Mouse (Mus musculus) thymus, postnatal 25 days (tissue): ENCODE measurements around the gene Srgap2.
A peak's percentile ranks its signal among the peaks of the same experiment; 100 is the strongest.

Experiments
- DNase-seq: peaks from one replicate; pipeline ENCODE4 v3.0.0; 2022

Srgap2 gene

DNA sequence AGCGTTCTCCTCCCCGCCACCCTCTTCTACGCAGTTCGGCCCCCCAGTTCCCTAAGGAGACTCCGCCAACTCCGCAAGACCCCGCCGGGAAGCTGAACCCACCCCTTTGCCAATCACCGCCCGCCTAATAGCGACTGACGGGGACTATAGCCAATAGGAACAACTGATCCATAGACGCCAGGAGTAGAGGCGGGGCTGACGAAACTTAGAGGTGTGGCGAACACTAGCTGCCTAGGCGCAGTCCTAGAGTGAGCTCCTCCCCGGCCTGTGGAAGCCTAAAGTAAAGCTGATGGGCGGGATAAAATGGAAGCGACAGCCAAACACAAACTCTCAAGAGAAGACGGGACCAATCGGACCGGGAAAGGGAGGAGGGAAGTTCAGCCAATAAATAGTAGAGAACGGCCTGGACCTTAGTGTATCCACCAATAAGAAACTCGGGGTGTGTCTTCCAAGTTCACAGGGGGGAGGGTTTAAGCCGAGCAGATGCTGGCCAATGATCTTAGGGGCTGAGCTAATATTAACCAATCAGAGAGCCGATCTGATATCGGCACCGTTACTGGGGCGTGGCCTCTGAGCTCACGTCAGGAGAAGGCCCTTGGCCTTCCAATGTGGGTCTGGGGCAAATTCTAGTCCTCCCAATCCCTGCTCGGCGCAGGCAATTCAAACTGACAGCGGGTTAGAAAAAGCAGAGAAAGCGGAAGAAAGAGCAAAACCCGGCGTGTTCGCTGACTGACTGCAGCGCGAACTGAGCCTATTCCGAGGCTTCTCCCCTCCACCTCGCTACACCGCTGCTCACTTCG is at the start of gene Srgap2, which contains the start of gene Fam72a:
Gene Srgap2, minus strand, starts transcription at position 72 of the 800 bp plus-strand sequence.
Gene Fam72a, plus strand, starts transcription at position 623 of the 800 bp plus-strand sequence.
- peak; percentile 95 for DNase-seq

DNA sequence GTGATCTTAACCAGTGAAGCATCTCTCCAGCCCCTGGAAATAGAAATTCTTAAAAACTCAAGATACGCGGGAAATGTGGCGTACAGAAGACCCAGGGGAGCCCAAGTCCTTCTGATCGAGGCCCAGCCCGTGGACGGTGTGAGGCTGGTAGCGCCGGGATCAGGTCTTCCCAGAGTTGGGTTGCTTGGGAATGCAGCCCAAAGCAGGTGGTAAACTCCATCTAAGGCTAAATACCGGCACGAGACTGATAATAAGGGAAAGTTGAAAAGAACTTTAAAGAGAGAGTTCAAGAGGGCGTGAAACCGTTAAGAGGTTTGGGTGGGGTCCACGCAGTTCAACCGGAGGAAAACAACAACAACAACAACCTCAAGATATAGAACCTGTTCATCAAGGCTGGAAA is 46.6 kb upstream of the Srgap2 start:
- no peak for DNase-seq

DNA sequence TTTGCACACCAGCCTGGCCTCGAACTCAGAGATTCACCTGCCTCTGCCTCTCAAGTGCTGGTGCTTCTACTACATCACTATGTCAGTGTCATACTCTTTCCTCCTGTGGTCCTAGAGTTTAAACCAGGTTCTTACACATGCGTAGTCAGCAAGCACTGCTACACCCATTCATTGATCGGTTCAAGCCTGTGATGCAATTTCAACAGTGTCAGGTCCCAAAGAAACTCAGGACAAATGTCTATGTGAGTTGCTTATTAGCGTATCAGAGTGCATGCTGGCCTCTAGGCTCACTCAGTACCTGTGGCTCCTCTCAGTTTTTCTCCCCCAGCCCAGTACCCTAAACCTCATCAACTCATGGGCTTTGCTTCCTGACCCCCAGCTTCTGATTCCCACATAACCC is 43.2 kb upstream of the Srgap2 start:
- no peak for DNase-seq

DNA sequence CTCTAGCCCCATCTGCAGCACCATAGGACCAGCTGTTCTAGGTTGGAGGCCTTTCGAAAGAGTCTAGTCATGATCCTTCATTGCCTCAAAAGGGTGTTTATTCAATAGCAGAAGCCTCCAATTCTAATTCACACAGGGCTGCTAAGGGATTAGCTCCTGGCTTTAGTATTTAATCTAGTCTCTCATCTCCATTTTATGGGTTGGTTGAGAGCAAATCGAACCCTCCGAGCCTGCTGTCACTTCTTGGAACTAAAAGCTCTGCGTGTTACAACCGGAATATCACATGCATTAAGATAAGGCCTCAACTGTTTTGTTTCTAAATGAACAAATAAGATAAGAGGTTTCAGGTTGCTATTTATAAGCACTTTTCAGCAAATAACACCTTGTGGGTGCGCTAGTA is 42.6 kb upstream of the Srgap2 start:
- no peak for DNase-seq

DNA sequence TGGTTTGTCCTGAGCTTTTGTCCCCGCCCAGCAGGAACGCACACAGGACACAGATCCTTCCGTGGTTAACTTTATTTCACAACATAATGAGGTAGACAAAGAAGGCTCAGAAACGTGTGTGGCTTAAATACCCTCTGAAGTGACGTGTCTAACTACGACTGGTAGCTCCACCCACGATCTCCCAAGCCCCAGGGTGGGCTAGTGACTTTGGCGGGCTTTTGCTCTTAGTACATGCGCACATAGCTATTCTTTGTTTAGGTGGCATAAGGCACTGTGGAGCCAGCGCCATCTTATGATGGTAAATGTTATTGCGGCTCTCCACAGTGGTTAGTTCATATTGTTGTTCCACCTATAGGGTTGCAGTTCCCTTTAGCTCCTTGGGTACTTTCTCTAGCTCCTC is 38.9 kb upstream of the Srgap2 start:
- DNase-seq: peak; percentile 73

DNA sequence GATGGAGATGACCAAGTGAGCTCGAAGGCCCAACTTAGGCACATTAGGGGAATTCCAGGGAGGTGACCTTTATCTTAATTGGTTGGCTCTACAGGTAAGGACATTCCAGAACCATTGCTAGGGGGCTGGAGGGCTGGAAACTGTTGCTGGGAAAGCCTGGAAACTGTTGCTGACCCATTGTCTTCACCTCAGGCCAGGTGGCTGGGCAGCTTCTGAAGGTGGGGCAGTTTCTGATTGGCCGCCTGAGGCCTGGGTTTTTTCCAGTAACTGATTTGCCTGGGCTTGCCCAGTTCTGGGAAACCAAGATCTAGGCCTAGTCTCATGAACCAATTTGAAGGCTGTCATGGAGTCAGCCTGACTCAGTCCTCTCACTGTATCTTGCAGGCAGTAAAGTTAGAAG is 34.9 kb upstream of the Srgap2 start:
- DNase-seq: no peak

DNA sequence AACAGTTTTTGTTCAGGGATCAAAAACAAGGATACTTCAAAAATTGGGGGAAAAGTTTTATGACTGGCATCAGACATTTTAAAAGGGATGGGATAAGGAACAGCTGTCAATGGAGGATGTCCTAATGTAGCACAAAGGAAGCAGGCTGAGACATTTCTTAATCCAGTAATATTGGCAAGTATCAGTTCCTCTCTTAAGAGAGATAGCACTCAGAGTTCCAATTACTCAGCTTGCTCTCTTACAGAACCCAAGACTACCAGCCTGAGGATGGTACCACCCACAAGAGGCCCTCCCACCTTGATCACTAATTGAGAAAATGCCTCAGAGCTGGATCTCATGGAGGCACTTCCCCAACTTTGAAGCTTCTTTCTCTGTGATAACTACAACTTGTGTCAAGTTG is 33.3 kb upstream of the Srgap2 start:
- no peak for DNase-seq

DNA sequence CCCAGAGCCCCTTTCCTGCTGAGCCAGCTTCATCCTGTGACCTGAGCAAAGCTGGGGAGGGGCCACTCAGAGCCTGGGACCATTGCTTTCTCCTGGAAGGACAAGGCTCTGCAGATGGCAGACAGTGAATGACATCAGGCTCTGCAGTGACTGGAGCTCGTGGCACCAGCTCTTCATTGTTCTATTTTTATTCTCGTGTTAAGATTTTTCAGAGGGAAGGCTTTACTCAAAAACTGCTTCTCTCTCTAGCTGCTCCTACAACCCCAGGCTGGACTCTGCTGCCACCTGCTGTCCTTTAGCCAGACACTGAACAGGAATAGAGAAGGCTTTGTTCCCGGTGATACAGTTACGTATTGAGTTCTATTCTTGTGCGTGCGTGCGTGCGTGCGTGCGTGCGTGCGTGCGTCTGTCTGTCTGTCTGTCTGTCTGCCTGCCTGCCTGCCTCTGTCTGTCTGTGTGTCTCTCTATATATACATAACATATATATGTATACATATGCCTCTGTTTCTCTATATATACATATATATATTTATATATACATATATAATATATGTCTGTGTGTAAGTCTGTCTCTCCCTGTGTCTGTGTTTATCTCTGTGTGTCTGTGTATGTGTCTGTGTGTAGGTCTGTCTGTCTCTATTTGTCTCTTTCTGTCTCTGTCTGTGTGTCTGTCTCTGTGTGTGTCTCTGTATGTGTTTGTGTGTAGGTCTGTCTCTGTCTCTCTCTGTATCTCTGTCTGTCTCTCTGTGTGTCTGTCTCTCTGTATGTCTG is 28.1 kb upstream of the Srgap2 start:
- peak; percentile 81 for DNase-seq

DNA sequence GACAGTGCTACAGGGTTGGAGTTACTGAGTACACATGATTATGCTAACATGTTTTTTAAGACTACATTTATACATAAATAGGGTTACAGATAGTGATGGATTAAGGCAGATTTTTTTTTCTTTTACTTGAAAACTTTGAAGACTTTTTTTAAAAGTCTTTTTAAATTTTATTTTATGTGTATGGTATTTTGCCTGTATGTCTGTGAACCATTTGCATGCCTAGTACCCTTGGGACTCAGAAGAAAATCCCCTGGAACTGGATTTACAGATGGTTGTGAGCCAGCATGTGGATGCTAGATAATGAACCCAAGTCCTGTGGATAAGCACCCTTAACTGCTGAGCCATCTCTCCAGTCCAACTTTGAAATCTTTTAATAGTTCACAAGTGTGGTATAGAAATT is 26.3 kb upstream of the Srgap2 start:
- DNase-seq: no peak

DNA sequence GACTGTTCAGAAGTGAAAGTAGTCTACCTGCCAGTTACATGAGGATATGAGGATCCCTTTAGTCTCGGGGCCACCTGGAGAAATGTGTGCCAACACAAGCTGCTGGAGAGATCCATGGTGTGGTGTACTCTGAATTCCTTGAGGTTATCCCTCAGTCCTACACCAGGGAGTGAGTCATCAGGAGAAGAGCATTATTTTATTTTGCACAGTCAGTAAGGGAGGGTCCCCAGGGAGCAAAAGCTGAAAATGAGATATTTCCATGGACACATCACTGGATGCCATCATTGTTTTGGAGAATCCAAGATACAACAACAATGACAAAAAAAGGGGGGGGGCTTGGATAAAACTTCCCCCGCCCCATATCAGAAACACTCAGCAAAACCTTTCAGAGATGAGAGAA is 24.8 kb upstream of the Srgap2 start:
- DNase-seq: no peak

DNA sequence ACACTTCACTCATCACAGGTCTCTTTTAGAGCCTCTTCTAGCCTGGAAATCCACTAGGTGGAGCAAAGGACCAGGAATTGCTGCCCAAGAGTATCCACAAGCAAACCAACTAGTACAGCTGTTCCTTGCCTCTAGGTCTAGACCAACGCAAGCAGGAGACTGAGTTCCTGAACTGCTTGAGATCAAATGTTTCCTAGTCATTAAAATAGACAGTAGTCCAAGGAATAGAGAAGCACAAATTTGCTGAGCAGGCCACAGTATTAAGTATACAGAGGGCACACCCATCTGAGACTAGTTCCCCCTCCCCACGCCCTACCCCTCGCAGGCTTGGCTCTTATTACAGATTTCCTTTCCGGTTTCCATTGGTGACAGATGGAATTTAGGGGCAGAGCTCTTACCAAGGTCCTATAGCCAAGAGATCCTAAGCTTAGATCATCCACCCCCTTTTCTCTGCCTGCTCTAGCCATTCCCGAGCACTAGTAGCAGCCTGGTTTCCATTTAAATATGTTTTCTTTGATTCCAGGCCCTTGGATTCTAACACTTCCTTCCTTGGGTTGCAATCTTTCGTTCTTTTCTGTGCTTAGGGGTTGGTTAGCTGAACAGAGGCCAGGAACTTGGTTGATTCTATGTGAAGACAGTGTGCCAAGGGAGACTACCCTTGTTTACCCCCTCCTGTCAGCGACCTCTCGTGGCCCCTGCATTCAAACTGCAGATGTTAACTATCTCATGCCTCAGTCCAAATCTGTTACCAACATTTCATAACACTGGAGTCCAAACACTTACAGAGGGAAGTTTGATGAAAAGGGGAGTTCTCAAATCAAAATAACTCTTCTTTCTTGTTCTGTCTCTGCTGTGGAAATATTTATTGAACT is 21.6 kb upstream of the Srgap2 start:
- DNase-seq: peak; percentile 13

DNA sequence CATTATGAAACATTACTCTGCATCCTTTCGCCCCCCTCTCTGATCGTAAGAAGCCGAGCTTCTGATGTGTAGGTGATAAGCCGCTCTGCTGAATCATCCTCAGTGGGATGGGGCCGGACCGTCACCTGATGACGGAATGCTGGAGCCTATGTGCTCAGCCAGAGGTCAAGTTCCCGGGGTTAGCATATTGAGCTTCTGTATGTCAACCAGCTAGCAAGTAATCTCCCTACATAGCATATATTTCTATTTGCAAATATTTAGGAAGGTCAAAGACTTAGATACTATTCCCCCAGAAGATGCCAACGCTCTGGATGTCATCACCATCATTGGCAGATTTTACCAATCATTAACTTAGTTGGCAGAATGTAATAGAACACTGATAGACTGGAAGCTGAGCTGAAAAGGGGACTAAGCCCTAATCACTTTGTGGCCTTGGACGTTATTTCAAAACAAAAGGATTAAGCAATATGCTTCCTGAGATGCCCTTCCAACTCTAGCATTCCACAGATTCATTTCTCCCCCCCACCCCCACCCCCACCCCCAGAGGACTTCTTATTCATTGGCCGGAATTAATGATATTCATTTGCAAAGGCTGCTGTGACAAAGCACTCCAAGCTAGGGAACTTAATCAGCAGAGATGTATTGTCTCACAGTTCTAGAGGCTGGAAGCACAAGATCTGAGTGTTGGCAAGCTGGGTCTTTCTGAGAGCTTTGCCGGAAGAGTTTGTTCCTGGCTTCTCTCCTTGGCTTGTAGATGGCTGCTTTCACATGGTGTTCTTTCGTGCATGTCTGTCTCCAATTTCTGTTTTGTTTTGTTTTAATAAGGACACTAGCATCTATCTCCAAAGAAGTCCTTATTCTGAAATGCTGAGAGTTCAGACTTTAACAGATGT is 19.9 kb upstream of the Srgap2 start:
- DNase-seq: no peak

DNA sequence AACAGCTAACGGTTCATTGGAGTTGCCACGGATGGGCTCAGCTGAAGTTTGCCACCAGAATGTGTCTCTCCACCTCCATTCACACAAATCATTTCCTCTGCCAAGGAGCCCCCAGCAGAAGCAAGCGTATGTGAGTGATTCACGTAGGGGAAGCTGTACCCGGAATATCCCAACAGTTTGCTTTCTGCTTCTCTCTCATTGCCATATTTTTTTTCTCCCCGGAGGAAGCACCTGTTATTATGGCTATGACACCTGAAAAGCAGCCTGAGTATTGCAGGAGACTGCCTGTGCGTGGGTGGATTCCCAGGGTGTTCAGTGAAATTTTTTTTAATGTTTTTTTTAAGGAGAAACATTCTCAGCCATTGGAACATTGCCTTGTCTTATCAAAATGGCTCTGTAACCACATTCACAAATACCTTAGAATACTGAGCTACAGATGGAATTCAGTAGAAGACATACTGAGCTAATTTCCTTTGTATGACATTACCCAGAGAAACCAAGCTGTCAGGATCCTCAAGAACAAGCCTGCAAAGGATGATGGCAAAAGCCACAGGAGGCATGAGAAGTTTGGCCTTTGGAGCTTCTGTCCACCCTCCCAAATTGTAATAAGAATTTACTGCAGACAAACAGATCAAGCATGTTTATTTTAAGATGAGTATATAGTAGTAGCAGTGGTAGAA is 16.9 kb upstream of the Srgap2 start:
- DNase-seq: no peak

DNA sequence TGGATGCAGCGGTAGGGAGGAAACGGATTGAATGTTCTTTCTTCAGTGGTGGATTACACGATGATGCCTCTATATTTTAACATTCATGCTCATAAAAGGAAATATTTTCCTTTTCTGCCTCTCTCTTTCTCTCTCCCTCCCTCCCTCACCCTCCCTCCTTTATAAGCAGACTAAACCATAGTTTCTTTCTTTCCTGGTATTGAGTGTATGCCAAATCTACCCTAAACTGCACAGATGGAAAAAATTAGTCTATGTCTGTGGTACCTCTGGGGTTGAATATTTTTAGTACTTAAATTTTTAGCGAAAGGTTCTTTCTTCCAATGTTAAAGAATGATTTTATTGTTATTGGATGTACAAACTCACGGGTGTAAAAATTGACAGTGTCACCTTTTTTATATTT is 14.8 kb upstream of the Srgap2 start:
- DNase-seq: no peak

DNA sequence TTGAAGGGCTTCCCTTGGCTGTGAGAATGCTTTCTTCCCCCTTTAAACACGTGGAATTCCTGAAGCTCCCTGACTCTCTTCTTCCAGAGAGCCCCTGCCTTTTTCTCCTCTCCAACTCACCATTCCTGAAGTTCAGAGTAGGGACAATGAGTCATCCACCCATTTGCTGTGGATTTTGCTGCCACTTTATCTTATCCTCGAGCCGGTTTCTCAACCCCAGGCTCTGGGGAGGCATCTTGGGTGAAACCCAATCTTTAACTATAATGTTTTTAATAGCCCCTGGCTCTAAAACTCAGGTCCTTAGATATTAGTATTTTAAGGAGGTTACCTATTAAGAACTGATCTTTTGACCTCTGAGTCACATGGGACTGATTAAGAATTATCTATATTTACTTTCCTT is 14.3 kb upstream of the Srgap2 start:
- no peak for DNase-seq

DNA sequence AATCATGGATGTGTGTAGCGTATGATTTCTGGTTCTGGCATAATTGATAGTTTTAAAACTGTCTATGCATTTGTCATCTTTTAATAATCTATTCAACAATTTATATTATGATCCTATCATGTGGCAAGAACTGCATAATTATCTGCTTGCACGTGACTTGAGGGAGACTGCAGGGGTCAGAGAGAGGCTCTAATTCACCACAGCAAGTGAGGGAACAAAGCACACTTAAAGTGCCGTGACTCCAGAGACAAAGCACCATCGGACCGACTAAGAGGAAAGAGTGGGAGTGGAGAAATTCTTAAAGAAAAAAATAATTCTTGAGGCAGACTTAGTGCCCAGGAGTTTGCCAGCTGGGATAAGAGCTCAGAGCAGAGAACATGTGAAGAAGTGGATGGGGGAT is 13.6 kb upstream of the Srgap2 start:
- DNase-seq: no peak

DNA sequence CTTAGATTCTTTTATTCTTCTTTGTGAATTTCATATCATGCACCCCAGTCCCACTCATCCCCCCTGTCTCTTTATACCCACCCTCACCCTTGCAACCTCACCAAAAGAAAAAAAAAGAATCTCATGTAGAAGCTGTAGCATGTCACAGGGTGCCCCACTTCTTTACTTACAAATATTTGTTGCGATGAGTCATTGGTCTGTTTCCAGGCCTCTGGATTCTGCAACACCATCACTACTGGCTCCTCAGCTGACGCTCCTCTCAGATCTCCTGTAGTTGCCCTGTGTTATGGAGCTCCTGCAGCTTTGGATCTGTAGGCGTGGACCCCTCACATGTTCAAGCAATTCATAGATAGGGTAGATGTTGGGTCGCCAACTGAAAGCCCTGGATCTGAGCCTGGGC is 12.6 kb upstream of the Srgap2 start:
- no peak for DNase-seq

DNA sequence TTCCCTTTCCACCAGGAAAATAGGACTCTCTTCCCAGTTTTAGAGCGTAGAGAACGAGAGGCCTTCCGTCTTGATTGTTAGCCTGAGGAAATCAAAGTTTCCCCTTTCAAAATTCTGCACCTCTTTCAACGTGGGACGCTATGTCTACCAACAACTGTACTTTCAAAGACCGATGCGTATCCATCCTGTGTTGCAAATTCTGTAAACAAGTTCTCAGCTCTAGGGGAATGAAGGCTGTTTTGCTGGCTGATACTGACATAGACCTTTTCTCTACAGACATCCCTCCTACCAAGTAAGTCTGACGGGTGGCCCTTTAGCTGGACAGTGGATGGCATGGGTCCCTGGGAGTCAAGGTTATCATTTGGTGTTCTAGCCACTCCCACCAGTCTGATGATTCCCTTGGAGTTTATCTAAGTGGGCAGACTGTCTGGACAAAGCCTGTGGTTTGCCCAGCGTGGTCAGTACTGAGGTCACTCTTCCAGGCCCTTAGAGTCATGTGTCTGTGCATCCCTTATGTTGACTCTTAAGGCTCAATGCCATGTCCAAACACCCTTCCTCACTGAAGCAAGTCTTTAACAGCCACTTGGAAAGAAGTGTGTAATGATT is 1.5 kb upstream of the Srgap2 start:
- DNase-seq: no peak

DNA sequence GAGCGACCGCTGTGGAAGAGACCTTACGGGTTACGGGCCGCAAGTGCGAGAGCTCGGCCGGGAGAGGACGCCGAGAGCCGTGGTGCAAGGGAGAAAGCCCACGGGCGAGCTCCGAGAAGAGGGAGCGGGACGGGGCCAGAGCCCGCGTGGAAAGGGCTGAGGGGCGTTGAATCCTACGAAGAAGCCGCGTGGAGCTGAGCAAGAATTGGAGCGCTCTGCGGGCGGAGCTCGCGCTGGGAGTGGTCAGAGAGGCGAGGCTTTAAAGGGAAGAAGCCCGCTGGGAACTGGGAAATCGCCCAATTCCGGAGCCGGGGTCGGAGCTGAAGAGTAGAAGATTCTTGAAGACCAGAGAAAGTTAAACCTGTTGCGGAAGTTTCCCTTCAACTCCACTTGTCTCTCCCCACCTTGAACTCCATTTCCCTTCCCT is 942 bp upstream of the Srgap2 start:
- no peak for DNase-seq

DNA sequence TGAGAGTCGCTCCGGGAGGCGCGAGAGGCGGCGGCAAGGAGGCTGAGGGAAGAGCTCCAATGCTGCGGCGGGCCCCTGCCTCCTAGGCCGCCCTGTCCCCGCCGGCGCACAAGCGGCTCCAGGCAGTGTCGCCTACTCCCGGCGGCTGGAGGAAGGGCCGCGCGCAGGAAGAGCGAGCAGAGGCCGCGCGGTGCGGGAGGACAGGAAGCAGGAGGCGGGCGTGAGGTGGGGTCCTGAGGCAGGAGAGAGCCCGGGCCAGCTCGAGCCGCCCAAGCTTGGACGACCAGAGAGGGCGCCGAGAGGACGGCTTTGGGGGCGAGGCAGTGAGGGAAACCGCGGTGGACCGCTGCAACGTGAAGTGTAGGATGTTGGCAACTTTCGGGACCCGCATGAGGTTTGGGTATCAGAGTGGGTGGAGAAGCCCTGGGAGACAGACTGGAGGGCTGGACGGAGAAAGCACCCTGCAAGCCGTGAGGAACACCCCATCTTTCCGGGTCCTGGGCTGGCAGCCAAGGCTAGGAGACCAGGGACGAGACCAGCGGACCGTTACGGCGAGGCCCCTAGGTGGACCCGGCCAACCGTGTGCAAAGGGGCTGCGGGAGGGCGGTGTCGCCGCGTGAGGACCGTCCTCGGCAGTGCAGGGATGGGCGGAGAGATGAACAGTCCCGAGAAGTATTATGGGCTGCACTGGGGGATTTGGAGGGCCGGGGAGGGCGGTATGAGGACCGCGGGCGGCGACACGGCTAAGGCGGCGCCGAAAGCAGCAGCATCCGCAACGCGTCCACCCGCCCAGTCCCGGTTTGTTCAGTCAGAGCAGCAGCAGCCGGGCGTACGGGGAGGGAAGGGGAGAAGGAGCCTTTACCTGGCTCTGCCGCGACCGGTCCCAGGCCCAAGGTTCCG is 531 bp downstream of the Srgap2 start:
- peak; percentile 66 for DNase-seq
